Mouse (Mus musculus): Measurements from ENCODE around the gene Hoxb7. TPM values are rescaled to one million over a fixed set of nuclear protein-coding genes. Genes with fewer than 3 reads are reported as not detected.

Gene Hoxb7
- polyA plus RNA-seq, 1 experiment from 2014 or later, result 0.51 TPM

- H3K4me3 ChIP-seq (ENCODE audit: low read depth, low read length), result no peak overlapping the region
- ATAC-seq (no peak), DNase-seq (no peak)
- no peak overlapping the region for H3K27ac ChIP-seq (ENCODE audit: low read depth)
- H3K4me2 ChIP-seq (ENCODE audit: low read depth, low read length), result no peak overlapping the region
- no peak for TF ChIP-seq CTCF (IDR thresholded peaks at IDR 0.05; ENCODE audit: low read depth)
- no peak for TF ChIP-seq EP300 (IDR thresholded peaks at IDR 0.05; ENCODE audit: low read depth)
- H3K4me1 ChIP-seq (ENCODE audit: insufficient read depth), result no peaks in the 10 kb centered on the region
- no peaks in the 10 kb centered on the region for H3K36me3 ChIP-seq (replicated peaks; ENCODE audit: insufficient read depth, low read length)
- WGBS (ENCODE audit: insufficient replicate concordance), result 44% methylated on average over 5 of the region's 5 CpGs
- no peak overlapping the region for H3K9ac ChIP-seq (replicated peaks)
- peaks cover 66% of the 10 kb centered on the region for H3K27me3 ChIP-seq (ENCODE audit: insufficient read depth, low read length)
- no peaks in the 10 kb centered on the region for H3K9me3 ChIP-seq (ENCODE audit: low read length)
These were observed 35.4 kb downstream of the Hoxb7 start for GRCm38 (mm10) chr11:96321846-96322245.

DNA sequence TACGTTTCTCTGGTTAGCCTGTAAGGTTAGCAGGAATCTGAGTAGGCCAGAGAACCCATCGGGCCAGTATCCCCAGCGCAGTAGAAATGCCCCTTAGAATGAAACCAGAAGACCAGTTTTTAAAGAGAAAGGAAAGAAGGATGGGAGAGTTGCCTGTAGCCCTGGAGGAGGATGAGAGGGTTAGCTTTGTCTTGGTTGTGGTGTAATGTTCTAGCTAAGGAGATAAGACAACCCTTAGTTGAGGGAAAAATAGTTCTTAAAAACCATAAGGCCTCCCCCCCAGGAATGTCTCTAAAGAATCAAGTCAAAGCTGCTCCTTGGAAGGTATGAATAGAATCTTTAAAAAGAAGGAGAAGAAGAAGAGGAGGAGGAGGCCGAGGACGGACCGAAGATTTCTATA is 36.3 kb downstream of the Hoxb7 start:
- H3K27me3 ChIP-seq (ENCODE audit: insufficient read depth, low read length), result peaks cover 68% of the 10 kb centered on the region
- no peak for ATAC-seq
- 39% methylated on average over 6 of the region's 6 CpGs for WGBS (ENCODE audit: insufficient replicate concordance)

GRCm38 (mm10) chr11:96323154-96323553 is 36.7 kb downstream of the Hoxb7 start, which contains the start of gene Hoxb3:
Hoxb3 (plus strand) TSS chr11:96323326.
- WGBS (ENCODE audit: insufficient replicate concordance), result 46% methylated on average over 10 of the region's 10 CpGs
- DNase-seq (no peak), ATAC-seq (no peak)
- Histone ChIP-seq H3K4me1 (ENCODE audit: insufficient read depth) (no peaks in the 10 kb centered on the region), H3K36me3 (replicated peaks; ENCODE audit: insufficient read depth, low read length) (no peaks in the 10 kb centered on the region), H3K27ac (ENCODE audit: low read depth) (no peak within 1 kb of the TSS), H3K4me2 (ENCODE audit: low read depth, low read length) (no peak within 1 kb of the TSS), H3K9me3 (ENCODE audit: low read length) (no peaks in the 10 kb centered on the region), H3K9ac (replicated peaks) (no peak within 1 kb of the TSS), H3K27me3 (ENCODE audit: insufficient read depth, low read length) (peaks cover 67% of the 10 kb centered on the region), H3K4me3 (ENCODE audit: low read depth, low read length) (no peak within 1 kb of the TSS)
- TF ChIP-seq CTCF (IDR thresholded peaks at IDR 0.05; ENCODE audit: low read depth) (no peak), EP300 (IDR thresholded peaks at IDR 0.05; ENCODE audit: low read depth) (no peak)

More for the DNA sequence above, 36.3 kb downstream of the Hoxb7 start:
- H3K9me3 ChIP-seq (ENCODE audit: low read length), result no peaks in the 10 kb centered on the region
- H3K4me1 ChIP-seq (ENCODE audit: insufficient read depth), result no peaks in the 10 kb centered on the region
- no peaks in the 10 kb centered on the region for H3K36me3 ChIP-seq (replicated peaks; ENCODE audit: insufficient read depth, low read length)
- DNase-seq, result no peak
- no peak overlapping the region for H3K27ac ChIP-seq (ENCODE audit: low read depth)
- no peak overlapping the region for H3K4me2 ChIP-seq (ENCODE audit: low read depth, low read length)
- TF ChIP-seq EP300 (IDR thresholded peaks at IDR 0.05; ENCODE audit: low read depth) (no peak), CTCF (IDR thresholded peaks at IDR 0.05; ENCODE audit: low read depth) (no peak)
- H3K9ac ChIP-seq (replicated peaks), result no peak overlapping the region
- no peak overlapping the region for H3K4me3 ChIP-seq (ENCODE audit: low read depth, low read length)

DNA sequence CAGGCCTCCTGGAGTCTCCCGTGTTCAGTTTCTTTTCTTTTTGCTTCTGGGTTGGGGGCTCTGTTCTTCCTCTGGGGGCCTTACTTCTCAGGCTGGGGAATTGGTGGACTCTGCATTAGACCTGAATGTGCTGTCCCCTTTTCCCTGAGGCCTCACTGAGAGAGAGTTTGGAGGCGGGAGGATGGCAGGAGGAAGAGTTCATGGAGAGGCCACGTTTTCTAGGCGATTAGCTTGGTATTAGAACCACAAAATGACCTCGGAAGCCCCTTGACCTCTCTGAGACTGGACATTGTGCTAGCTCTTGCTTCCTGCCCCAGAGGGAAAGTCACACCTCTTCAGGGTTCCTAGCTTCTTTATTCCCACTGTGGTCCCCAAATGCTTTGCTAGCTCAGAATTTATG is 37.7 kb downstream of the Hoxb7 start:
- H3K9me3 ChIP-seq (ENCODE audit: low read length), result no peaks in the 10 kb centered on the region
- no peaks in the 10 kb centered on the region for H3K4me1 ChIP-seq (ENCODE audit: insufficient read depth)
- peaks cover 64% of the 10 kb centered on the region for H3K27me3 ChIP-seq (ENCODE audit: insufficient read depth, low read length)
- WGBS (ENCODE audit: insufficient replicate concordance), result 20% methylated on average over 5 of the region's 5 CpGs
- DNase-seq, result no peak
- no peak overlapping the region for H3K9ac ChIP-seq (replicated peaks)
- TF ChIP-seq CTCF (IDR thresholded peaks at IDR 0.05; ENCODE audit: low read depth) (no peak), EP300 (IDR thresholded peaks at IDR 0.05; ENCODE audit: low read depth) (no peak)
- no peak overlapping the region for H3K27ac ChIP-seq (ENCODE audit: low read depth)
- H3K36me3 ChIP-seq (replicated peaks; ENCODE audit: insufficient read depth, low read length), result no peaks in the 10 kb centered on the region
- ATAC-seq, result no peak
- H3K4me2 ChIP-seq (ENCODE audit: low read depth, low read length), result no peak overlapping the region
- no peak overlapping the region for H3K4me3 ChIP-seq (ENCODE audit: low read depth, low read length)

GRCm38 (mm10) chr11:96324965-96325364 is 38.5 kb downstream of the Hoxb7 start:
- H3K36me3 ChIP-seq (replicated peaks; ENCODE audit: insufficient read depth, low read length), result no peaks in the 10 kb centered on the region
- no peak overlapping the region for H3K27ac ChIP-seq (ENCODE audit: low read depth)
- WGBS (ENCODE audit: insufficient replicate concordance), result 39% methylated on average over 8 of the region's 8 CpGs
- H3K9ac ChIP-seq (replicated peaks), result no peak overlapping the region
- ATAC-seq, result no peak
- H3K4me1 ChIP-seq (ENCODE audit: insufficient read depth), result no peaks in the 10 kb centered on the region
- H3K27me3 ChIP-seq (ENCODE audit: insufficient read depth, low read length), result peaks cover 63% of the 10 kb centered on the region
- TF ChIP-seq CTCF (IDR thresholded peaks at IDR 0.05; ENCODE audit: low read depth) (no peak), EP300 (IDR thresholded peaks at IDR 0.05; ENCODE audit: low read depth) (no peak)
- H3K9me3 ChIP-seq (ENCODE audit: low read length), result no peaks in the 10 kb centered on the region
- no peak for DNase-seq
- H3K4me3 ChIP-seq (ENCODE audit: low read depth, low read length), result no peak overlapping the region
- no peak overlapping the region for H3K4me2 ChIP-seq (ENCODE audit: low read depth, low read length)

DNA sequence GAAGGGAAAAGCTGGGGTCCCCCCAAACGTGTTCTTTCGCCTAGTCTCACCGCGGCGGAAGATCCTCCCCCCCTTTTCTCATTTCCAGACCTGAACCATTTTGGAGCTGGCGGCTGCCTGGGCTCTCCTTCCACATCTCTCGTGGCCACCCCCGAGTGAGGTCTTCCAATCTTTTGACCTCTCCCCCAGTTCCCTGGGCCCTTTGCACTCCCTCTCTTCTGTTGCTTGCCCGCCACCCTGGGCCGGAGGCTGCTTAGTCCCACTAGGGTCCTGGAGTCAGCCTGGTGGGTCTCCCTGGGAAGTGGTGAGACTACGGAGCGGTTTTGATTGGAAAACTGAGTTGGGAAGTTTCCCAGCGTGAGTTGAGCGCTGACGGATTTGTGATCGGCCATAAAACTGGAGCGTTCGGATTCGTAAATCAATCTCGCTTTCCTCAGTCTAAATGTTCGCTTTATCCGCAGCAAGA is 39.4 kb downstream of the Hoxb7 start:
- TF ChIP-seq CTCF (IDR thresholded peaks at IDR 0.05; ENCODE audit: low read depth) (no peak), EP300 (IDR thresholded peaks at IDR 0.05; ENCODE audit: low read depth) (no peak)
- Histone ChIP-seq H3K9me3 (ENCODE audit: low read length) (no peaks in the 10 kb centered on the region), H3K4me1 (ENCODE audit: insufficient read depth) (no peaks in the 10 kb centered on the region), H3K9ac (replicated peaks) (no peak overlapping the region), H3K4me2 (ENCODE audit: low read depth, low read length) (no peak overlapping the region), H3K27ac (ENCODE audit: low read depth) (no peak overlapping the region), H3K36me3 (replicated peaks; ENCODE audit: insufficient read depth, low read length) (no peaks in the 10 kb centered on the region), H3K27me3 (ENCODE audit: insufficient read depth, low read length) (peaks cover 62% of the 10 kb centered on the region), H3K4me3 (ENCODE audit: low read depth, low read length) (no peak overlapping the region)
- 50% methylated on average over 22 of the region's 22 CpGs for WGBS (ENCODE audit: insufficient replicate concordance)
- no peak for ATAC-seq
- DNase-seq, result no peak

GRCm38 (mm10) chr11:96326705-96327104 is 40.3 kb downstream of the Hoxb7 start:
- Histone ChIP-seq H3K27me3 (ENCODE audit: insufficient read depth, low read length) (peaks cover 65% of the 10 kb centered on the region), H3K4me3 (ENCODE audit: low read depth, low read length) (no peak overlapping the region), H3K9me3 (ENCODE audit: low read length) (no peaks in the 10 kb centered on the region), H3K4me1 (ENCODE audit: insufficient read depth) (no peaks in the 10 kb centered on the region), H3K27ac (ENCODE audit: low read depth) (no peak overlapping the region), H3K9ac (replicated peaks) (no peak overlapping the region), H3K4me2 (ENCODE audit: low read depth, low read length) (no peak overlapping the region), H3K36me3 (replicated peaks; ENCODE audit: insufficient read depth, low read length) (no peaks in the 10 kb centered on the region)
- no peak for TF ChIP-seq CTCF (IDR thresholded peaks at IDR 0.05; ENCODE audit: low read depth)
- no peak for TF ChIP-seq EP300 (IDR thresholded peaks at IDR 0.05; ENCODE audit: low read depth)
- ATAC-seq (no peak), DNase-seq (no peak)
- WGBS (ENCODE audit: insufficient replicate concordance), result 52% methylated on average over 12 of the region's 12 CpGs
